Mouse (Mus musculus) kidney, postnatal 0 days (tissue): Measurements from ENCODE around the gene Tmod1. TPM values are rescaled to one million over a fixed set of nuclear protein-coding genes. Genes with fewer than 3 reads are reported as not detected.

Experiments used
- ATAC-seq: fragments of 200-750 bp; cut with Nextera tagmentation; replicated peaks from 2 replicates; pipeline ENCODE4 v1.8.0; 2017; ENCODE audit warnings: low read depth, moderate number of reproducible peaks, moderate TSS enrichment, moderate library complexity; ENCODE audit not compliant: low FRiP score
- DNase-seq: peaks from one replicate; pipeline ENCODE4 v3.0.0-alpha.2; 2016; ENCODE audit warnings: low spot score
- H3K27ac ChIP-seq: fragments of 300-500 bp; sonication (generic); 2 replicates; pipeline ENCODE4 v1.5.1; 2014; ENCODE audit warnings: mild to moderate bottlenecking
- H3K27me3 ChIP-seq: fragments of 300-500 bp; sonication (generic); 2 replicates; pipeline ENCODE4 v1.6.1; 2014; ENCODE audit warnings: low read length, mixed read lengths; ENCODE audit not compliant: insufficient read depth
- H3K36me3 ChIP-seq: fragments of 300-500 bp; sonication (generic); 2 replicates; pipeline ENCODE4 v1.6.1; 2014; ENCODE audit warnings: low read length, mixed read lengths; ENCODE audit not compliant: insufficient read depth
- H3K4me1 ChIP-seq: fragments of 300-500 bp; sonication (generic); replicated peaks from 2 replicates; pipeline ENCODE4 v1.6.1; 2014; ENCODE audit warnings: antibody characterized with exemption, low read length, mixed read lengths; ENCODE audit not compliant: insufficient read depth
- H3K4me2 ChIP-seq: fragments of 300-500 bp; sonication (generic); 2 replicates; pipeline ENCODE4 v1.6.1; 2014; ENCODE audit warnings: mild to moderate bottlenecking, low read length, moderate library complexity, mixed read lengths
- H3K4me3 ChIP-seq: fragments of 300-500 bp; sonication (generic); replicated peaks from 2 replicates; pipeline ENCODE4 v1.5.1; 2014; ENCODE audit warnings: low read depth, low read length
- H3K9ac ChIP-seq: fragments of 300-500 bp; sonication (generic); 2 replicates; pipeline ENCODE4 v1.6.1; 2014; ENCODE audit warnings: low read depth, low read length
- H3K9me3 ChIP-seq: fragments of 300-500 bp; sonication (generic); replicated peaks from 2 replicates; pipeline ENCODE4 v1.6.1; 2016; ENCODE audit warnings: low read length, inconsistent platforms, mixed read lengths
- CTCF ChIP-seq: IDR thresholded peaks from 2 replicates; pipeline ENCODE4 v1.5.1; 2016; ENCODE audit warnings: antibody characterized with exemption, low read depth, mild to moderate bottlenecking, moderate library complexity
- WGBS: fragments of 180-500 bp; shearing (Covaris S2); extraction: QIAGEN DNeasy Blood & Tissue Kit; methylation state at CpG from one replicate; pipeline ENCODE4 v1.1.7; 2014; 5-methylcytosine and 5-hydroxymethylcytosine counted together
- polyA plus RNA-seq: library from polyadenylated mRNA; unstranded; fragments of >200 nt; fragmentation: Nextera tagmentation; extraction: Ambion mirVana; gene quantifications from 2 replicates; pipeline ENCODE4 v1.2.1, GENCODE M21; 2015

The Tmod1 gene
- polyA plus RNA-seq, 1 experiment from 2014 or later: 5.5 TPM

DNA sequence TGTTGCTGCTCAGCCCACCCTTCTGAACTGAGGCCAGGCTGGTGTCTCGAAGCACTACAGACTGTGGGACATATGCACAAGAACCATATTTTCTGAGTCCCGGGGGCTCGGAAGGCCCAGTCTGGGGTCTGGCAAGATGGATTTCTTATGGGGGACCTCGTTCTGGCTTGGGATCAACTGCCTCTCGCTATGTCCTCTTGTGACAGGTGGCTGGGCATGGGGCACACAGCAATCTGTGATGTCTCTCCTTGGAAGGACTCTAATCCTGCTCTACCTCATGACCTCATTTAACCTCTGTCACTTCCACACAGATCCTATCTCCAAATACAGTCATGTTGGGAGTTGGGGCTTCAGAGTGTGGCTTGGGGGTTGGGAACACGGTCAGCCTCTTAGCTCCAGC is 33.9 kb downstream of the Tmod1 start:
- H3K9ac ChIP-seq: no peak overlapping the region
- H3K4me3 ChIP-seq: no peak overlapping the region
- H3K9me3 ChIP-seq: no peaks in the 10 kb centered on the region
- H3K36me3 ChIP-seq: no peaks in the 10 kb centered on the region
- WGBS: 79% methylated on average over 6 of the region's 6 CpGs
- no peaks in the 10 kb centered on the region for H3K27me3 ChIP-seq
- no peak overlapping the region for H3K4me2 ChIP-seq
- TF ChIP-seq CTCF: no peak
- H3K27ac ChIP-seq: no peak overlapping the region
- DNase-seq: no peak
- H3K4me1 ChIP-seq: no peaks in the 10 kb centered on the region
- no peak for ATAC-seq

DNA sequence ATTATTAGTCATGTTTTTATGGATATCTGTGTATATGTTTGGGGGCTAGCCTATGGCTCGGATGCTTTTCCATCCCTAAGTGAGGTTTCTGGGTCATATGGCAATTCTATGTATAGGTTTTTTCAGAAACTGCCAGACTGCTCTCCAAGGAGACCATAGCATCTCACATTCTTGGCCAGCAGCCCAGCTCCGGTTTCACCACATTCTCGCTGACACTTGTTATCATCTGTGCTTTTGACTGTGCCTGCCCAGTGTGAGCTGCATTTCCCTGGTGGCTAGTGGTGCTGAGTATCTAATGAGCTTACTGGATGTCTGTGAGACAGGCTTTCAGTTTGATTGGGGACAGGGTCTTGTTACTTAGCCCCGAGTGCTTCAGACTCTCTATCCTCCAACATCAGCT is 35.0 kb downstream of the Tmod1 start:
- Histone ChIP-seq H3K4me1 (no peaks in the 10 kb centered on the region), H3K9ac (no peak overlapping the region), H3K4me3 (no peak overlapping the region), H3K27ac (no peak overlapping the region), H3K9me3 (no peaks in the 10 kb centered on the region), H3K36me3 (no peaks in the 10 kb centered on the region), H3K4me2 (no peak overlapping the region), H3K27me3 (no peaks in the 10 kb centered on the region)
- TF ChIP-seq CTCF: no peak
- 47% methylated on average over 4 of the region's 4 CpGs for WGBS
- DNase-seq (no peak), ATAC-seq (no peak)

DNA sequence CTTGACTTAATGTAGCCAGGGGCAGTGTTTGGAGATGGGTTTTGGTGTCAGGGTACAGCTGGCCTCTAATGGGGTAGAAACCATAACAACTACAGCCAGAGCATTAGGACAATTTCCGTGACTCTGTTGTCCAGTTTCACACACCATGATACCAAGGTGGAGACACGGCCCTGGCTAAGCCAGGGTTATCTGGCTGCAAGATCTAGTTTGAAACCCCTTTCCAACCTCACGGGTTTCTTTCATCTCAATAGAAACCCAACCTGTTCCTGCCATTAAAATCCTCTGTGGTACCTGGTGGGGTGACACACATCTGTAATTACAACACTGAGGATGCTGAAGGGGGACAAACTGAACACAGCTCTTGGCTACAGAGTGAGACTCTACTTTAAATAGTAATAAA is 36.9 kb downstream of the Tmod1 start:
- H3K4me1 ChIP-seq: no peaks in the 10 kb centered on the region
- WGBS: 73% methylated on average over 3 of the region's 3 CpGs
- no peaks in the 10 kb centered on the region for H3K27me3 ChIP-seq
- TF ChIP-seq CTCF: no peak
- no peak overlapping the region for H3K9ac ChIP-seq
- no peaks in the 10 kb centered on the region for H3K36me3 ChIP-seq
- no peaks in the 10 kb centered on the region for H3K9me3 ChIP-seq
- H3K4me3 ChIP-seq: no peak overlapping the region
- H3K4me2 ChIP-seq: no peak overlapping the region
- no peak overlapping the region for H3K27ac ChIP-seq
- ATAC-seq: no peak
- DNase-seq: no peak

DNA sequence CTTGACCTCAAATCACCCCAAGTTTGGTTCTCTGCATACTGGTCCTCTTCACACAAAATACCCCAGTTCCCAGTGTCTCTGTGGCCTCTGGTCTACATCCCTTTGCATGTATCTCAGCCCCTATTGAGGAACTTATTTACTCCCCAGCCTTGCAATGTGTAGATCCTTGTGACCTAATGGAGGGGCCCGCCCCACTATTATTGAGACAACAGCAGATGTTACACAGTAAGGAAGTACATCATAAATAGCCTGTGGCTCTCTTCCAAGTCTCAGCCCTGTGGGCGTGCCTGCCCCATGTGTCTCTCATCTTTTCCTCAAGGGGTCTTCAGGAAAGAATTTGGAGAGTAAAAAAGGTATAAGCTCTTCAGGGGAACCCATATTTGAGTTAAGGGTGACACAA is 38.2 kb downstream of the Tmod1 start:
- no peaks in the 10 kb centered on the region for H3K4me1 ChIP-seq
- H3K4me2 ChIP-seq: no peak overlapping the region
- ATAC-seq: no peak
- no peak for TF ChIP-seq CTCF
- WGBS: 50% methylated on average over 2 of the region's 2 CpGs
- H3K27ac ChIP-seq: no peak overlapping the region
- no peak overlapping the region for H3K9ac ChIP-seq
- DNase-seq: peak; percentile 46
- H3K36me3 ChIP-seq: no peaks in the 10 kb centered on the region
- H3K27me3 ChIP-seq: no peaks in the 10 kb centered on the region
- H3K4me3 ChIP-seq: no peak overlapping the region
- no peaks in the 10 kb centered on the region for H3K9me3 ChIP-seq

DNA sequence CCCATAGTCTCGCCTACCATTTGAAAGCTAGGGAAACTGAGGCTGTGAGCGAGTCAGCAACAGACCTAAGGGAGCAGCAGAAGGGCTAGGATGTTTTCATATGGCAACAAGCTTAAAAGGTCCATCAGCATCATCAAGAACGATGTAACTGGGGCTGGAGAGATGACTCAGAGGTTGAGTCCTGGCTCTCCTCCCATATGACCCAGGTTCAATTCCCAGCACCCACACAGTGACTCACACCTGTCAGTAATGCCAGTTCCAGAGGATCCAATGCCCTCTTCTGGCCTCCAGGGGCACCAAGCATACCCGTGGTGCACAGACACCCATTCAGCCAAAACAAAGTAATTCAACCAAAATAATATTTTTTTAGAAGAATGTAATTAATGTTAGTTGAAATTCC is 41.5 kb downstream of the Tmod1 start:
- H3K9me3 ChIP-seq: no peaks in the 10 kb centered on the region
- no peak overlapping the region for H3K4me2 ChIP-seq
- H3K27me3 ChIP-seq: no peaks in the 10 kb centered on the region
- H3K4me1 ChIP-seq: peaks cover 5% of the 10 kb centered on the region; the same call in 1 of the 2 replicates
- H3K27ac ChIP-seq: no peak overlapping the region
- WGBS: 85% methylated on average over 4 of the region's 4 CpGs
- DNase-seq: no peak
- TF ChIP-seq CTCF: no peak
- no peak overlapping the region for H3K4me3 ChIP-seq
- H3K36me3 ChIP-seq: no peaks in the 10 kb centered on the region
- no peak for ATAC-seq
- no peak overlapping the region for H3K9ac ChIP-seq

DNA sequence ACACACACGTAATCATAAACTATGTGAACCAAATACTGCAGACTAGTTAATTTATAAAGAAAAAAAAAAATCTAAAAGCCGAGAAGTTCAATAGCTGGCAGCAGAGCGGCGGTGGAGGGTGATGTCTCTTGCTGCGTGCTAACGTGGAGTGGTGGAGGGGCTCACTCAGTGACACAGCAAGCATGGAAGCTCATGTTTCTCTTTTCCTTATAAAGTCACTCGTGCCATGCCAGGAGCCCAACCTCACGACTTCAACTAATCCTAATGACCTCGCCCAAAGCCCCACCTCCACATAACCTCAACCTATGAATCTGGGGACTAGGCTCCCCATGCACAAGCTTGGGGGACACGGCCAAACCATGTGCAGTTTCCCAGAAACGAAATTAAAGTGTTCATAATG is 43.8 kb downstream of the Tmod1 start:
- TF ChIP-seq CTCF: no peak
- Histone ChIP-seq H3K4me3 (no peak overlapping the region), H3K27ac (no peak overlapping the region), H3K4me1 (peaks cover 11% of the 10 kb centered on the region; the same call in 1 of the 2 replicates), H3K9ac (no peak overlapping the region), H3K36me3 (no peaks in the 10 kb centered on the region), H3K9me3 (no peaks in the 10 kb centered on the region), H3K27me3 (no peaks in the 10 kb centered on the region), H3K4me2 (no peak overlapping the region)
- DNase-seq (peak; percentile 24), ATAC-seq (no peak)
- 49% methylated on average over 11 of the region's 11 CpGs for WGBS

DNA sequence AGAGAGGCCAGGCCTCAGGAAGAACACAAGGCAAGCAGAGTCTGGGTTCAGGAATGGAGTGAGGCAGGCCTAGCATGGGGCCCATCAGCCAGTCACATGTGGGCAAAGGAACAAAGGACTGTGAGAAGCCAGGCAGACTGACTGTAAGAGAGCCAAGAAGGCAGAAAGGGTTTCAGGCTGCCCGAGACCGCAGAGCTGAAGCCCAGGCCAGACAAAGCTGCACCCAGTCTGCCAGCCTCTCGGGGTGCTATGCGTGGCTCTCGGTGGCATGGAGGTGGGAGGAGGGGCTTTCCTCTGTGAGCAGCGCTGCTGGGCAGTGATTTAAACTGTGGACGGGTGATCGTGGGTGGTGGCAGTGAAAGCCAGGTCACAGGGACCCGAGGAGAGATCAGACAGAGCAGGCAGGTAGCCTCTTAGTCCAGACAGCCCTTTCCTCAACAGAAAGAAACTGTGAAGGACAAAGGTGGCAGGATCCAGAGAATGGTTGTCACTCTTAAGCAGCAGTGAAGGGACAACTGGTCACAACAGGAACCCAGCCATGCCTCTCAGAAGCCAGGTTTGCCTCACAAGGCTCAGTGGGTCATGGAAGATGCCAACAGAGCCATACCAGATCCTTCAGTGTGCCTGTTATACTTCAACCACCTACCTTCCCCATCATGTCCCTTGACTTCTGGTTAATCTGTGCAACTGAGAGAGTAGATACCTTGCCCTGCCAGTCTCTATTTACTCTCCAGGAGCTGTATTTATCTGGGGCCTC is 45.9 kb downstream of the Tmod1 start:
- Histone ChIP-seq H3K27ac (no peak overlapping the region), H3K27me3 (no peaks in the 10 kb centered on the region), H3K4me3 (no peak overlapping the region), H3K9ac (no peak overlapping the region), H3K9me3 (no peaks in the 10 kb centered on the region), H3K4me2 (no peak overlapping the region), H3K36me3 (no peaks in the 10 kb centered on the region), H3K4me1 (peaks cover 11% of the 10 kb centered on the region; the same call in 1 of the 2 replicates)
- TF ChIP-seq CTCF: no peak
- ATAC-seq (no peak), DNase-seq (no peak)
- WGBS: 72% methylated on average over 9 of the region's 9 CpGs
